Mouse (Mus musculus): ENCODE results near the gene Anxa4.

Anxa4 gene

DNA sequence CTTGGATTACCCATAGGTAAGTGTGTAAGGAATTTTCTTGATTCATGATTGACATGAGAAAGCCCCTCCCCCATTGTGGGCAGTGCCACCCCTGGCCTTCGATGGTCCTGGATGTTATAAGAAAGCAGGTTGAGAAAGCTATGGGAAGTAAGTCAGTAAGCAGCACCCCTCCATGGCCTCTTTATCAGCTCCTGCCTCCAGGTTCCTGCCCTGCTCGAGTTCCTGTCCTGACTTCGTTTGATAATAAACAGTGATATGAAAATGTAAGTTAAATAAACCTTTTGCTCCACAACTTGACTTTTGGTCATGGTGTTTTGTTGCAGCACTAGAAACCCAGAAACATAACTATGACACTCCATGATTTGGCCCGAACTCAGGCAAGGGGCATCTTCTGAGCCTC, 43.6 kb downstream of the Anxa4 start:
- no peak for DNase-seq

DNA sequence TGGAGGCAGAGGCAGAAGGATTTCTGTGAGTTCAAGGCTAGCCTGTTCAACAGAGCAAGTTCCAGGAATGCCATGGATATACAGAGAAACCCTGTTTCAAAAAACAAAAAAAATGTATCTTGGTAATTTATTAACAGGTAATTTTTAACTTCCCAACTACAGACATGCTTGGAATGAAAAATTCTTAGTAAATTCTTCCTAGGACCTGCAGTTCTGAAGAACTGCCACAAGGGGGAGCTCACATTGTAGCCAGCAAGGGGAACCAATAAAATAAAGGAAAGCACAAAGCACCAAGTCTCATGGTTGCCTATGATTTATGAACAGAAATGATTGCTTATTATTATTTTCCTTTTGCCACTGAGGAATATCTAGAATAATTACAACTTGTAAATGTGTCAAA, 46.2 kb downstream of the Anxa4 start:
- DNase-seq: peak; percentile 56

DNA sequence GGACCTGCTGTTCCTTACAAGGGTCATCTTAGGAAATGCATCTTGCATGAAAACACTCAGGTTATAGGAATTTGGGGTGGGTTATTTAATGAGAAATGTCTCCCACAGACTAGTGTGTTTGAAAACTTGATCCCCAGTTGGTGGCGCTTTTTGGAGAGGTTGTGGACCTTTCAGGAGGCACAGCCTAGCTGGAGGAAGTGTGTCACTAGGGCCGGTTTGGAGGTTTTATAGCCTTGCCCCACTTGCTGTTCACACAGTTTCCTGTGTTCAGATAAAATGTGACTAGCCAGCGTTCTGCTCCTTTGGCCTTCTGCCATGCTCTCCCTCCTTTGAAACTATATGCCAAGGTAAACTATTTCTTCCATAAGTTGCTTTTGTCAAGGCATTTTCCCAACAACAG, 52.7 kb downstream of the Anxa4 start:
- DNase-seq: no peak

DNA sequence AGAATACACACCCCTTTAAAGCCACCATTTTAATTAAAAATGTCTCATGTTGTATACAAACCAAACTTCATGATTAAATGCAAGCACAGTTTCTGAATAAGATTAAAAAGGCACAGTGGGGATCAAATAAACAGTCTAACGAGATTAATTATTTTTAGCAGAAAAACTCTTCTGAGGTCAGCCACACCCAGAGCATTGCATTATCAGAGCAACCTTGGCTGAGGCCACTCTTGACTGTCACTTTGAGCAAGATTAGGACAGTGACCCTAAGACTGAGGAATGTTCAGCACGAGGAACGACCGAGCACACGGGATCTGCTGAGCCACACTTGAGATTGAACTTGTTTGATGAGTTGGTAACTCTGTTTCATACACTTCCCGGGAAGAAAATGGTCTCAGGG, 56.6 kb downstream of the Anxa4 start:
- DNase-seq: no peak

DNA sequence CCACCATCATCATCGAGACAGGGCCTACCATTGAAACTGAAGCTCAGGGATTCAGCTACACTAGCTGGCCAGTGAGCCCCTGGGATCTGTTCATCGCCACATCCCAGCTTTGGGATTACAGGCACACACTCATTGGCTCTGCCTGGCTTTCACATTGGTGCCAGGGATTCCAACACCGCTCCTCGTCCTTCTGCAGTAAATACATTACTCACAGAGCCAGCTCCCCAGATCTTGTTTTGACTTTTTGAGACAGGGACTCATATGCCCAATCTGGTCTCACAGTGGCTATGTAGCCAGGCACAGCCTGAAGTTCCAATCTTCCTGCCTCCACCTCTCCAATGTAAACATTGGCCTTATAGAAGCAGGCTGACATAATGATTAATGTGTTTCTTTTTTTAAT, 57.1 kb downstream of the Anxa4 start:
- DNase-seq: no peak

DNA sequence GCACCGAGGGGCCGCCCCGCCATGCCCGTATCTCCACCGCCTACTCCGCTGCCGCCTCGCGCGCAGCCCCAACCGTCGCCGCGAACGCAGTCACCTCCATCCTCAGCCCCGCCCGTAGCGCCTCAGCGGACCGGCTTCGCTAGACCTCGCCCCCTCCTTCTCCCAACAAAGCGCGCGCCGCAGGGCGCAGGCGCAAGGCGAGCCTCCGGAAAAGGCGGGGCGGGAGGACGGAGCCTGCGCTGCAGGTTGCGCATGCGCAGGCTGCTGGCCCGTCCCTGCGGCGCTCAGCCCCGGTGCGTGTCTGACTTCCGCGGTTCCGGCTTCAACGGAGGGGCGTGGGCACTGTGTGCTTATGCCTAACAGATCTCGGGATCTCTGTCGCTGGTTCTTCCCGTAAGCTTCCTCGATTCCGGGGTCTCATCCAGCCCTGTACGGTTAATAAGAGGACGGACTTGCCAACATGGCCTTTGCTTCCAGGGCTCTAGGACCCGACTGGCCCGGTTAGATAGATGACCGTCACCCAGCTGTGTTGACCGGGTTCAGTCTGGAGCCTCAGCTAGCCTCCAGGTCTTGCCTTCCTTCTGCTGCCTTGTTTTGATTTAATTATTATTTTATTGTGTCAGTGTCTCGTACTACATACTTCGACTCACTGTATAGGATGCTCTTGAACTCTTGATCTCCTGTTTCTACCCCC, 60.1 kb downstream of the Anxa4 start, which contains the start of gene Gmcl1:
TSS of gene Gmcl1 (minus strand) at position 201 of the 694 bp plus-strand sequence.
- peak; percentile 91 for DNase-seq

DNA sequence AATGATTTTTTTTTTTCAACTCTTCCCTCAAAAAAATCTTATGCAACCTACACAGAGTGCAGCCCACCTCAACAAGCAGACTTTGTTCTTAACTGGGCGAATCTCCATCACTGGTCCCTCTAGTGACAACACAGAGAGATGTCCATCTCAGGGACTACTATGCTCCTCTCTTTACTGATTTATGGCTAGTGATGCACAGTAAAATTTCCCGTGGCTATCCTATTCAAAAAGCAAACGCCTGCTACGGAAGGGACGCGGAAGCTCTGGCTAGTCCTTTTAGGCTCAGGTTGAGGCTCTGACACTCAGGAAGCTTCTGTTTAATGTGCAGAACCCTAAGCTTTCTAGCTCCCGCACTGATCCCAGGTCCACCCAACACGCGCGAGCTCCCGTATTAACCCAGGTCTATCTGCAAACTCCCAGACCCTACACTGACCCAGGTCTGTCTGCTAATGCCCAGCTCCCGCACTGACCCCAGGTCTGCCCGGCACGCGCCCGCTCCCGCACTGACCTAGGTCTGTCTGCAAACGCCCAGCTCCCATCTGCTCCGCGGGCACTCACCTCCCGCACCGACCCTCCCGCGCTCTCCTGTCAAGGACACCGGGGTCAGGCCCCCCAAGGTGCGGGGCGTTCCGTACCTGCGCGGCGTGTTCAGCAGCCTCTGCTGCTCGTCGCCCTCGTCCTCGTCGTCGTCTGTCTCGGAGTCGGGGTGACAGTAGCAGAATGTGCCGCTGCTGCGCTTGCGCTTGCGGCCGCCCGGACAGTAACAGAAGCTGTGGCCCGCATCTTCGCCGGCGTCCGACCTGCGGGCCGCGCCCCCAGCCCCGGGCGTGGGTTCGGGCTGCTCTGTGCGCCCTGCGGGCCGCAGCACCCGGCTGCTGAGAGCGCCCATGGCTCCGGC, 60.9 kb downstream of the Anxa4 start:
- peak; percentile 64 for DNase-seq

DNA sequence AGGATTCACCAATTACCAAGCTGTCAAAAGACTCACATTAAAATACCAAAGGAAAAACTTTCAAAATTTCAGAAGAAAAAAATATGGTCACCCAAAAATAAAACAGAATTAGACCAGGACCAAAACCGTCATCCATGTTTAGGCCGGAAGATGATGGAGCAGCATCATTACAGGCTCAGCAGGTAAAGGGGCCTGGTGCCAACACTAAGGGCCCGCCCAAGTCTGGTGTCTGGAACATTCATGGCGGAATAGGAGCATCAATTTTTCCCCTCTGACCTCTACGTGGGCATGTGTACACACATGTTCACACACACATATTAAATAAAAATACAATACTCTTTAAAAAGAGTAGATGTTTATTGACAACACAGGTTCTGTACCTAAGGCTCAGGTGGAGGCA, 64.7 kb downstream of the Anxa4 start:
- no peak for DNase-seq

DNA sequence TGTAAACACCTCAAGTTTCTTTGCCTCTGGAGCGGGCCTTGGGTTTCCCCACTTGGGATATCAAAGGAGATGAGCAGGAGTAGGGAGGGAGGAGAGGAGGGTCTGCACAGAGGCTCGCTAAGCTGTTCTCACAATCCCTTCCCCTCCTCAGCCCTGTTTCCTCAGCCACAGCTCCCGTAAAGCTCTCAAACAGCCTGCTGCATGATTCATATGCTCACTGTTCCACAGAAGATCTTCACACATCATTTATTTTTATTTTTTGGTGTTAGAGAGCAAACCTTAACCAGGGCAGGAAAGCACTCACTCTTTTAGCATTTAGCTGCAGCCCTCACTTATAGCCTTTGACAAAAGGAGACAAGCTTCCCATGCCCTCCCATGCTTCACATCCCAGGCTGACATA, 71.4 kb downstream of the Anxa4 start:
- no peak for DNase-seq

DNA sequence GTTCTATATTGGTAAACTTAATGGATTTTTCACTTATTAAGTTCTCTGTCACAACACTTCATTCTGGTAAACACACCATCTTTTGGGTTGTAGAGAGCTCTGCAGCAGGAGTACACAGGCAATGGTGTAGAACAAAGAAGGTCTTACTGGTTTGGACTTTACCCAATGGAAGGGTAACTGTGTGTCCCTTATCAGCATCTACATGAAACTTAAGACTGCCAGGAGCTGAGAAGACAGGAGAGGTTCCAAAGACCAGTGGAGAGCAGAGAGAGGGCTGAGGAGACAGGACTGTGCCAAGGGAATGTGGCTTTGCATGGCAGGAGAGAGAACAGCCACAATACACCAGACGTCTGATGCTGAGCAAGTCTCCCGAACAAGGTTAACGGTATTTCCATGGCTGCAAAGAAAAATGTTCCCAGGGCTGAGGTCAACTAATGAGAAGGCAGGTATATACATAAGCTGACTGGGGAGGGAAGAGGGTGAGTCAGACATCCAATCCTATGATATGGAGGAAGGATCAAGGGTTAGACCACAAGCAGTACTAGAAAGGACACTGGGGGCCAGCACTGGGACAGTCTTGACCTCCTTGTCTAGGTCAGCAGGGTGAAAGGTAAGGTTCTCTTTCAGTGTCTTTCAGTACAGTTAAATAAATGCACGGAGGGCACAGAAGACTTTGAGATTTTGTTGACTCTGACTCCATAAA, 85.2 kb downstream of the Anxa4 start:
- no peak for DNase-seq

DNA sequence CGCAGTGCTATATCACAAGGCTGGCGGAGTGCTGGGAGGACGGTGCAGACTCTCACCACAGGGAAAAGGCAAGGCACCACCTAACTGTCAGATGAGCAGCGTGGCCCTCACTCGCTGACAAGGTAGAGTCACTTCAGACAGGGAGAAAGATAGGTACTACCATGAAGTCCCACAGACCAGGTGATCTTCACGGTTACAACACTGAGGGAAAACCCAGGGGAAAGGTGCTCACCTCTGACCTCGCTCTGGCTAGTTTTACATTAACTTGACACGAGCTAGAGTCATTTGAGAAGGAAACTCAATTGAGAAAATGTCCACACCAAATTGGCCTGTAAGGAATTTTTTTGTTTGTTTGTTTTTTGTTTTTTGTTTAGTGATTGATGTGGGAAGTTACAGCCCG, 90.8 kb downstream of the Anxa4 start:
- no peak for DNase-seq

DNA sequence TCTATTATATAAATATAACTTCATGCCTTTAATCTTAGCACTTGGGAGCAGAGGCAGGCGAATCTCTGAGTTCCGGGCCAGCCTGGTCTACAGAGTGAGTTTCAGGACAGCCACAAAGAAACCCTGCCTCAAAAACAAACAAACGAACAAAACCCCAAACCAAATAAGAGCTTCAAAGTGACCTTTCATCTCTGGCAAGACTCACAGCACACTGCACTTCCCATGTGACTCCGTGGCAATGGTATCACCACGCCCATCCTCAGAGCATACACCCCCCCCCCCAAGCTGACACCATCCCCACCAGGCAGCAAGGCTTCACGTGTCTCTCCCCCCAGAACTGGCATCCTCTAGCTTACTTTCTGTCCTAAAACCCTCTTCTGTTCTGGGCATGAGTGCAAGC, 95.5 kb downstream of the Anxa4 start:
- no peak for DNase-seq

DNA sequence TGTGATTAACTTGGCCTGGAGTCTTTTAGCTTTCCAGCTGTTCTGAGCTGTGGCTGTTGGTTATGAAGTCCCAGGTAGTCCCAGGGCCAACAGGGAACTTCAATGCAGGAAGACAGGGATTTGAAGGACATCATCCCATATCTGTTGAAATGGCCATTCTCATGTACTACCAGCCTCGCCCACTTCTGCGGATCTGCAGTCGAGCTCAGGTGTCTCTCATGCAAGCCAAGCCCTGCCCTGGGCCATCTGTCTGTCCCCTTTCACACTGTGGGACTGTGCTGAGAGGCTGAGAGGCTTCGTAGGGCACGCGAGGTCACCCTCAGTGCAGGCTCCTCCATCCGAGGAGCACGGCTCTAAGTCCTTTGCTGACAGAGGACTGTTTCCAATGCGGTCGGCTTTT, 97.2 kb downstream of the Anxa4 start:
- DNase-seq: peak; percentile 33

DNA sequence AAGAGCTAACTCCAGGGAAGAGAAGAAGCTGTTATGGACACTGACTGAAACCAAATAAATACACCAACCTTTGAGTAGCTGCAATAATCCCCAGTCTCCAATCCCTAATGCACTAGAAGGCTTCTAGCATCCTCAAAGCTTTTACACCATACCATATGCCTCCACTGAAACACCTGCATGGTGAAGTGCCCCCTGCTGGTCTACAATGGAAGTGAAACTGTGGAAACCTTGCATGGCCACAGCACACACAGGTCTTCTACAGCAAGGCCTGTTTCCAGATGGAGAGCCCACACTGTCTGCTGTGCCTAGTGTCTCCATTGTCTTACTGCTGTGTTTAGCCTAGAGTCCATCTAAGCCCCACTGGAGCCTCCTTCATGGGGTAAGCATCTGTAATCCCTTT, 98.9 kb downstream of the Anxa4 start:
- DNase-seq: peak; percentile 46

DNA sequence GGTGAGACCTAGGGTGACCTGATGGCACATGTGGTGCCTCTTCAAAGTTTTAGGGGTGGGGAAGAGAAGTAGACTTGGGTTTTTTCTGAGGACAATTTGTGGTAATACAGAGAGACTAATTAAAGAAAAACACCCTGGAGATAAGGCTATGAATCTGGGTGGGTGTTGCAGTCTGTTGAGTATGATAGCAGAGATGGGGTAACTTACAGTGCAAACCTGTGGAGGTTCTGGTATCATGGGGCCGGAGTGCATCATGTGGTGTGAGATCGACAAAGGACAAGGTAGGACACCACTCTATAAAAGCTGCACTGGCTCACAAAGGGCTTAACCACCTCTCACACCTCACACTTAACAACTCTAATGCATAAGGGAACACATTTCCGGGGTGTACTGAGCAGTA, 103.7 kb downstream of the Anxa4 start:
- no peak for DNase-seq

DNA sequence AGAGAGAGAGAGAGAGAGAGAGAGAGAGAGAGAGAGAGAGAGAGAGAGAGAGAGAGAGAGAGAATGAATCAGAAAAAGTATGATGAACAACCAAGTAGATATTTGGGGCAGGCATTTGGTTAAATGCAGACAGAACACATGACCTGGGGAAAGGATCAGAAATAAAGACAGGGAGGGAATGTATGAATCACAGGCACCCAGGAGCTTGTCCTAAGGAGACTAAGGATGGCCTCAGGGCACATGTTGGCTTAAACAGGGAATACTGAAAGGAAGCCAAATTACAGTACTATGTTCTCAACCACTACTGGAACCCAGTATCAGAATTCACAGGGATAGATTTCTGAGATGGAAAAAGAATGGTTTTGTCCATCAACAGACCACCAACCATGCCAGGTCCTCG, 106.4 kb downstream of the Anxa4 start:
- DNase-seq: no peak

Measured in cerebellum, adult 8-10 months (tissue).